Mouse (Mus musculus) liver, embryonic 14.5 days (tissue): ENCODE data around the gene Oxnad1.

Experiments
- CTCF ChIP-seq: IDR thresholded peaks from 2 replicates; pipeline ENCODE4 v1.5.1; 2016; ENCODE audit warnings: antibody characterized with exemption, low read depth, control low read depth
- EP300 ChIP-seq: IDR thresholded peaks from 2 replicates; pipeline ENCODE4 v1.6.1; 2016; ENCODE audit warnings: antibody characterized with exemption, low read depth

DNA sequence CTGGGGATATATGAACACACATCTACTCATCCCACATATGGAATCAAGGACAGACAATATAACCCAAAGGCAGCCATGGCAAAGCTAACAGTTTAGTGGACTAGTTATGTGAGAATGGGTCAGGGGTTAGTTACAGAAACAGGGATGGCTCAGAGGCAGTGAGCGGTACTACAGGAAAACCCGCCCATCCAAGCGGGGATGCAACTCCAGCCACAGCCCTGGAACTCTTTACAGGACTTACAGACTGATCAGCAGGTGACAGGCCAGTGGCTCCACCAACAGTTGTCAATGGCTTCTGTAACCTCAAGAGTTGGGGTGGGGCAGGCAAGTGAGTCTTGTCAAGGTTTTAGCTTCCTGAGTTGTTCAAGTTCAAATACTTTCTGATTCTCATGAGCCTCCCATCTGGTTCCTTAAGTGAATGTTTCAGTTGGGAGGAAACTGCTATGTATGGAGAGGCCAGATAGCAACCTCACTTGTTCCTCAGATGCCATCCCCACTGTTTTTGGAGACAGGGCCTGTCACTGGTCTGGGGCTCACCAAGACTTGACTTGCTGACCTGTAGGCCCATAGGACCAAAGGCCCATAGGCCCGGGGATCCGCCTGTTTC is 55.3 kb downstream of the Oxnad1 start:
- TF ChIP-seq CTCF: no peak
- TF ChIP-seq EP300: no peak
